9 mouse cellular contexts compared by ENCODE assay signal in genomic region chr10:117843690-117844089, GRCm38 (mm10). TPM values are rescaled to one million over a fixed set of nuclear protein-coding genes. Genes with fewer than 3 reads are reported as not detected.
DNase-seq lines count a peak whose midpoint lies in the region; ATAC-seq and TF ChIP-seq lines count a peak whose summit lies in the region.
"Had no signal": no experiment of that assay in that cellular context is flagged by ENCODE, and none has a peak within 500 bp of the region (broad histone marks: within the 10 kb centered on the region; RNA-seq: fewer than 3 reads in every experiment).

No protein-coding gene starts in this region.

- H3K27me3 ChIP-seq in forebrain, embryonic 12.5 days: peaks cover 4% of the 10 kb centered on the region; the same call in 1 of the 2 replicates
- H3K27me3 ChIP-seq in forebrain, embryonic 15.5 days: no peaks in the 10 kb centered on the region
- no peaks in the 10 kb centered on the region for H3K27me3 ChIP-seq in neural tube, embryonic 12.5 days (replicated peaks)
- H3K27me3 ChIP-seq in limb, embryonic 15.5 days: no peaks in the 10 kb centered on the region
- no peaks in the 10 kb centered on the region for H3K27me3 ChIP-seq in stomach, postnatal 0 days (ENCODE audit: control insufficient read depth, insufficient read depth, low read length)

- peak overlapping the region; percentile 6; the same call in 1 of the 2 replicates for H3K4me2 ChIP-seq in forebrain, embryonic 12.5 days
- no peak overlapping the region for H3K4me2 ChIP-seq in forebrain, embryonic 15.5 days (replicated peaks)
- H3K4me2 ChIP-seq in neural tube, embryonic 12.5 days (replicated peaks): peak overlapping the region; percentile 67
- peak overlapping the region; percentile 50 for H3K4me2 ChIP-seq in limb, embryonic 15.5 days
- H3K4me2 ChIP-seq in stomach, postnatal 0 days (replicated peaks; ENCODE audit: low read depth): peak overlapping the region; percentile 66

- H3K36me3 ChIP-seq in forebrain, embryonic 12.5 days (replicated peaks): no peaks in the 10 kb centered on the region
- H3K36me3 ChIP-seq in forebrain, embryonic 15.5 days: no peaks in the 10 kb centered on the region
- H3K36me3 ChIP-seq in neural tube, embryonic 12.5 days: no peaks in the 10 kb centered on the region
- H3K36me3 ChIP-seq in limb, embryonic 15.5 days: no peaks in the 10 kb centered on the region
- no peaks in the 10 kb centered on the region for H3K36me3 ChIP-seq in stomach, postnatal 0 days (ENCODE audit: control insufficient read depth, insufficient read depth, low read length)

- TF ChIP-seq EP300 in stomach, postnatal 0 days (optimal IDR thresholded peaks at IDR 0.05): no peak

- WGBS in forebrain, embryonic 12.5 days: 80% methylated on average over 5 of the region's 5 CpGs
- 84% methylated on average over 5 of the region's 5 CpGs for WGBS in forebrain, embryonic 15.5 days
- 78% methylated on average over 5 of the region's 5 CpGs for WGBS in neural tube, embryonic 12.5 days
- 75% methylated on average over 5 of the region's 5 CpGs for WGBS in limb, embryonic 15.5 days
- 53% methylated on average over 5 of the region's 5 CpGs for WGBS in stomach, postnatal 0 days

- TF ChIP-seq CTCF in stomach, postnatal 0 days (IDR thresholded peaks at IDR 0.05; ENCODE audit: low read depth): no peak

- H3K4me1 ChIP-seq in forebrain, embryonic 12.5 days: peaks cover 25% of the 10 kb centered on the region
- H3K4me1 ChIP-seq in forebrain, embryonic 15.5 days: peaks cover 24% of the 10 kb centered on the region
- H3K4me1 ChIP-seq in neural tube, embryonic 12.5 days: peaks cover 17% of the 10 kb centered on the region
- peaks cover 21% of the 10 kb centered on the region for H3K4me1 ChIP-seq in limb, embryonic 15.5 days
- peaks cover 3% of the 10 kb centered on the region; the same call in 1 of the 2 replicates for H3K4me1 ChIP-seq in stomach, postnatal 0 days (replicated peaks; ENCODE audit: control insufficient read depth, insufficient read depth)

- no peak for ATAC-seq in forebrain, embryonic 12.5 days (ENCODE audit: low FRiP score)
- ATAC-seq in forebrain, embryonic 15.5 days (replicated peaks): no peak
- ATAC-seq in neural tube, embryonic 12.5 days (ENCODE audit: low FRiP score, low read depth): no peak
- no peak for ATAC-seq in limb, embryonic 15.5 days (ENCODE audit: insufficient number of reproducible peaks, low FRiP score, low TSS enrichment, low read depth)
- ATAC-seq in stomach, postnatal 0 days (ENCODE audit: low FRiP score, low TSS enrichment): no peak

- H3K9ac ChIP-seq in forebrain, embryonic 12.5 days: no peak overlapping the region
- H3K9ac ChIP-seq in forebrain, embryonic 15.5 days (replicated peaks): no peak overlapping the region
- H3K9ac ChIP-seq in neural tube, embryonic 12.5 days: no peak overlapping the region
- no peak overlapping the region for H3K9ac ChIP-seq in limb, embryonic 15.5 days
- no peak overlapping the region for H3K9ac ChIP-seq in stomach, postnatal 0 days (ENCODE audit: low read length)

- no peak for DNase-seq in neural tube, embryonic 10.5 days (ENCODE audit: extremely low spot score, low spot score)
- no peak for DNase-seq in stomach, postnatal 0 days (ENCODE audit: low spot score)
- DNase-seq in layer of hippocampus, postnatal 36 days: no peak
- DNase-seq in spleen, adult 12 weeks (ENCODE audit: low spot score): no peak
- DNase-seq: thymus, adult 2 months had no signal

- H3K4me3 ChIP-seq in forebrain, embryonic 12.5 days (replicated peaks): no peak overlapping the region
- H3K4me3 ChIP-seq in forebrain, embryonic 15.5 days: no peak overlapping the region
- no peak overlapping the region for H3K4me3 ChIP-seq in neural tube, embryonic 12.5 days
- H3K4me3 ChIP-seq in limb, embryonic 15.5 days: peak overlapping the region; percentile 89; the same call in 1 of the 2 replicates
- H3K4me3 ChIP-seq in stomach, postnatal 0 days (ENCODE audit: low read depth, low read length): peak overlapping the region; percentile 92

- no peak overlapping the region for H3K27ac ChIP-seq in forebrain, embryonic 12.5 days
- no peak overlapping the region for H3K27ac ChIP-seq in forebrain, embryonic 15.5 days (replicated peaks)
- no peak overlapping the region for H3K27ac ChIP-seq in neural tube, embryonic 12.5 days
- H3K27ac ChIP-seq in limb, embryonic 15.5 days: no peak overlapping the region
- H3K27ac ChIP-seq in stomach, postnatal 0 days (replicated peaks): no peak overlapping the region

- no peaks in the 10 kb centered on the region for H3K9me3 ChIP-seq in forebrain, embryonic 12.5 days
- no peaks in the 10 kb centered on the region for H3K9me3 ChIP-seq in forebrain, embryonic 15.5 days
- H3K9me3 ChIP-seq in neural tube, embryonic 12.5 days: no peaks in the 10 kb centered on the region
- no peaks in the 10 kb centered on the region for H3K9me3 ChIP-seq in limb, embryonic 15.5 days
- H3K9me3 ChIP-seq in stomach, postnatal 0 days (ENCODE audit: control insufficient read depth, low read length): no peaks in the 10 kb centered on the region

RNA-seq across cellular contexts. Expression of gene Rap1b, which starts 2.1 kb away (rescaled TPM):
- polyA plus RNA-seq in forebrain, embryonic 12.5 days (2016; fragmentation: Nextera tagmentation; extraction: Ambion mirVana): 125 and 130 TPM in 2 replicates
- polyA plus RNA-seq in forebrain, embryonic 15.5 days (2015; fragmentation: Nextera tagmentation; extraction: Ambion mirVana): 132 and 138 TPM in 2 replicates
- polyA plus RNA-seq in neural tube, embryonic 12.5 days (2016; fragmentation: Nextera tagmentation; extraction: Ambion mirVana): 144 and 156 TPM in 2 replicates
- 184 and 187 TPM in 2 replicates for polyA plus RNA-seq in limb, embryonic 15.5 days (2015; fragmentation: Nextera tagmentation; extraction: Ambion mirVana)
- 130 and 132 TPM in 2 replicates for polyA plus RNA-seq in stomach, postnatal 0 days (2015; fragmentation: Nextera tagmentation; extraction: Ambion mirVana)
- total RNA-seq in layer of hippocampus, postnatal 36 days (2021): 10 to 100 TPM; 64.4 to 66.1 TPM

RNA-seq across cellular contexts. Expression of gene Nup107, which starts 51.2 kb away (rescaled TPM):
- 87.5 and 95.3 TPM in 2 replicates for polyA plus RNA-seq in forebrain, embryonic 12.5 days (2016; fragmentation: Nextera tagmentation; extraction: Ambion mirVana)
- polyA plus RNA-seq in forebrain, embryonic 15.5 days (2015; fragmentation: Nextera tagmentation; extraction: Ambion mirVana): 58.0 and 59.5 TPM in 2 replicates
- 63.2 and 67.1 TPM in 2 replicates for polyA plus RNA-seq in neural tube, embryonic 12.5 days (2016; fragmentation: Nextera tagmentation; extraction: Ambion mirVana)
- polyA plus RNA-seq in limb, embryonic 15.5 days (2015; fragmentation: Nextera tagmentation; extraction: Ambion mirVana): 54.2 and 54.6 TPM in 2 replicates
- 14.4 and 16.5 TPM in 2 replicates for polyA plus RNA-seq in stomach, postnatal 0 days (2015; fragmentation: Nextera tagmentation; extraction: Ambion mirVana)
- 10 to 100 TPM; 15.8 to 20.7 TPM for total RNA-seq in layer of hippocampus, postnatal 36 days (2021)

Comparison
In these comparisons a context has a peak if more than half of its experiments do, and no peak if none do; other contexts are left out.
1. H3K4me3 ChIP-seq: peak in limb, embryonic 15.5 days (single experiment) and stomach, postnatal 0 days (single experiment); none in forebrain, embryonic 12.5 days (single experiment), forebrain, embryonic 15.5 days (single experiment) and neural tube, embryonic 12.5 days (single experiment).